Mouse (Mus musculus) spleen, adult 2 months (tissue): ENCODE results near the gene Tmem229b. TPM values are rescaled to one million over a fixed set of nuclear protein-coding genes. Genes with fewer than 3 reads are reported as not detected.
"Not testable (repeated sequence)": the region's sequence is repeated elsewhere in the genome, so short reads cannot be mapped to it uniquely, and the experiment has no call there.

Experiments used
- DNase-seq, 2 experiments: peaks; one replicate each; pipeline versions ENCODE4 v3.0.0 to v3.0.0-alpha.2; 2012 to 2021; ENCODE audit warnings: low spot score in 2 of 2, low read depth in 1 of 2
- H3K27ac ChIP-seq: fragments of 200-500 bp; 2 replicates; pipeline ENCODE4 v1.5.1; 2012; ENCODE audit warnings: low read length, inconsistent platforms; ENCODE audit not compliant: insufficient read depth
- H3K27me3 ChIP-seq: fragments of 200-500 bp; 2 replicates; pipeline ENCODE4 v1.6.1; 2012; ENCODE audit warnings: mild to moderate bottlenecking, moderate library complexity, low read length, inconsistent platforms; ENCODE audit not compliant: control insufficient read depth, insufficient read depth
- H3K36me3 ChIP-seq: fragments of 200-500 bp; 2 replicates; pipeline ENCODE4 v1.6.1; 2012; ENCODE audit warnings: mild to moderate bottlenecking, low read length, inconsistent platforms; ENCODE audit not compliant: control insufficient read depth, insufficient read depth
- H3K4me1 ChIP-seq: fragments of 200-500 bp; 2 replicates; pipeline ENCODE4 v1.6.1; 2011; ENCODE audit warnings: inconsistent platforms; ENCODE audit not compliant: control insufficient read depth, insufficient read depth, insufficient read length
- H3K4me3 ChIP-seq: fragments of 200-500 bp; 2 replicates; pipeline ENCODE4 v1.5.1; 2011; ENCODE audit warnings: mild to moderate bottlenecking, inconsistent platforms; ENCODE audit not compliant: insufficient read depth, insufficient read length; ENCODE audit errors: extremely low read depth
- CTCF ChIP-seq: fragments of 200-500 bp; IDR thresholded peaks from 2 replicates; pipeline ENCODE4 v1.5.1; 2011; ENCODE audit warnings: mild to moderate bottlenecking, inconsistent platforms; ENCODE audit not compliant: insufficient read depth, insufficient read length, insufficient replicate concordance; ENCODE audit errors: extremely low read depth
- POLR2A ChIP-seq: fragments of 200-500 bp; IDR thresholded peaks from 2 replicates; pipeline ENCODE4 v1.6.1; 2011; ENCODE audit warnings: low read depth, low read length, inconsistent platforms
- WGBS: fragments of 180-500 bp; shearing (Covaris S2); methylation state at CpG from one replicate; pipeline ENCODE4 v1.1.7; 2018; 5-methylcytosine and 5-hydroxymethylcytosine counted together
- polyA plus RNA-seq: library from polyadenylated mRNA; depleted of rRNA; stranded (reverse); fragments of >200 nt; gene quantifications from 2 replicates; pipeline ENCODE4 v1.2.3, GENCODE M21; 2012

Tmem229b gene
- polyA plus RNA-seq, 1 experiment = 41.6 TPM

DNA sequence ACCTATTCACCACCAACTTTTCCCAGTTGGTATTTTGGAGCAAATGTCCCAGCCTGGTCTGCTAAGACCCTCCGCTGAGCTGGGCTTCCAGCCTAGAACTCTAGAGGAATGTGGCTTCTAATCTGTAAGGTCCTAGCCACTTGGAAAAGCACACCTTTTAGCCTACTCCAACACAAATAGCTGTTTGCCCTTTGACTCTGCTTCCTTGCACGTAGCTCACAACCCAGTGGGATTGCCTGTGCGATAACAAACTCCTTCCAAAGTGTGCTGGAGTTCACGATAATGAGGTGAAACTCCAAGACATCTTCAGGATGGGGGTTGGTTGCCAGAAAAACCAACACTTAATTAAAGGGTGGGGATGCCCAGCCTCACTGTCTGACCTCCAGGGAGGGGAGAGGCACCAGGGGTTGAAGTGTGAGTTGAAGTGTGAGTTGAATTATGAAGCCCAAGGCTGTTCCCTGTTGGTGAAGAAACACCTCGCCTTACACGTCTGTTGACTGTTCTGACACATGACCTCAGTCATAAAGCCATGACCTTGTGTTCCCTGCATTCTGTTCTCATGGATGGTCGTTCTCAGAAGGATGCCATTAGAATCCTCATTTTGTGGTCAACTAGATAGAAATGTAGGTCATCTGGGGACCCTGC lies 67.9 kb downstream of the Tmem229b start:
- Histone ChIP-seq H3K27me3 (no peaks in the 10 kb centered on the region), H3K27ac (no peak overlapping the region), H3K4me3 (no peak overlapping the region), H3K4me1 (no peaks in the 10 kb centered on the region), H3K36me3 (no peaks in the 10 kb centered on the region)
- DNase-seq = no peak
- TF ChIP-seq POLR2A (no peak), CTCF (no peak)
- WGBS = 85% methylated on average over 7 of the region's 7 CpGs

DNA sequence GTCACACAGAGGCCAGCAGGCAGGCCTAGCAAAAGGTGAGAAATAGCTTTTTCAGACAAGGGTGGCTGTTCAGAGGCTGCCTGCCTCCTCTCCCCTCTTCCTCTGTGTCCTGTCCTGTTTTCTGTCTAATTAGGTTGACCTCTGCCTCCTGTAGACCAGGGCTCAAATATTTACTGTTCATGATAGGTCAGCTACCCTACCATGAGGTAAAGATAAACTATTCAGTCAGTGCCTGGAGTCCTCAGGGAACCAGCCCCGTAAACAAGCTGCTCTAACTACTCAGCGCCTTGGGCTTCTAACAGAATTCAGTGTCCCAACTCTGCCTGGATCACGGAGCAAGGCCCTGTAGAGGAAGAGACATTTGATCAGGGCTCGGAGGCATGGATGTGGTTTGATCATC lies 70.9 kb downstream of the Tmem229b start:
- no peak for TF ChIP-seq POLR2A
- no peak for TF ChIP-seq CTCF
- H3K27me3 ChIP-seq = no peaks in the 10 kb centered on the region
- H3K4me1 ChIP-seq = no peaks in the 10 kb centered on the region
- no peak overlapping the region for H3K27ac ChIP-seq
- 83% methylated on average over 4 of the region's 4 CpGs for WGBS
- DNase-seq = no peak
- H3K4me3 ChIP-seq = no peak overlapping the region
- no peaks in the 10 kb centered on the region for H3K36me3 ChIP-seq

DNA sequence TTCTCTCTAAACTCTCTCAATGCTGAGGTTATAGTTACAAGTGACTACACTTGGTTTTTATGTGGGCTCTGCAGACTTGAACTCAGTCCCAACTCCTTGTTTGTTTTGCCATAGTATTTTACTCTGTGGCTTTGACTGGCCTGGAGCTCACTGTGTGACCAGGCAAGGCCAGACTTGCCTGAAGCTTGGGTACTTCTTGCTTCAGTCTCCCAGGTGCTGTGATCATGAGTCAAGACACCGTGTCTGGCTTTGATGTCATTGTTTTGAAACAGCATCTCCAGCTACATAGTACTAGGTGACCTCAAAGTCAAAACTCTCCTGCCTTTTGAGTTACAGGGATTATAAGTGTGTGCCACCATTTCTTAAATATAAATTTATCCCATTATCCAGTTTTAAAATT lies 77.5 kb downstream of the Tmem229b start:
- 53% methylated on average over 1 of the region's 1 CpGs for WGBS
- Histone ChIP-seq H3K4me3 (no peak overlapping the region), H3K27me3 (no peaks in the 10 kb centered on the region), H3K4me1 (no peaks in the 10 kb centered on the region), H3K27ac (no peak overlapping the region), H3K36me3 (no peaks in the 10 kb centered on the region)
- TF ChIP-seq POLR2A = no peak
- TF ChIP-seq CTCF = no peak
- no peak for DNase-seq

DNA sequence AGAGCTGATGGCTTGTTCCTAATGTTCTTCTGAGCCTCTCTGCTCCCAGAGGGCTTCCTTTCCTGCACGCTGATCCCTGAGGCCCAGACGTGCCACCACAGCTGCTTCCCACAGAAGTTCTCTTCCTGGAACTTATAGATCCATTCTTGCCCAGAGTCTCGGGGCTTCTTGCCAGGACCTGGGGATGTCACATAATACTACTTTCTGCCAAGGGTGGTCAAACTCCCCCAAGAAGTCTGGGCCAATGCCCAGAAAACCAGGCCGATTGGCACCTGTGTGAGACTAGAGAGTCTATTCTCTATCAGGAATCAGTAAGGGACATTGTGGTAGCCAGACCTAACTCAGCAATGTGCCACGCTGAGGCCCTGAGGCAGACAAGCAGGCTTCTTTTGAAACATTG lies 80.1 kb downstream of the Tmem229b start:
- TF ChIP-seq CTCF (no peak), POLR2A (no peak)
- 75% methylated on average over 5 of the region's 5 CpGs for WGBS

DNA sequence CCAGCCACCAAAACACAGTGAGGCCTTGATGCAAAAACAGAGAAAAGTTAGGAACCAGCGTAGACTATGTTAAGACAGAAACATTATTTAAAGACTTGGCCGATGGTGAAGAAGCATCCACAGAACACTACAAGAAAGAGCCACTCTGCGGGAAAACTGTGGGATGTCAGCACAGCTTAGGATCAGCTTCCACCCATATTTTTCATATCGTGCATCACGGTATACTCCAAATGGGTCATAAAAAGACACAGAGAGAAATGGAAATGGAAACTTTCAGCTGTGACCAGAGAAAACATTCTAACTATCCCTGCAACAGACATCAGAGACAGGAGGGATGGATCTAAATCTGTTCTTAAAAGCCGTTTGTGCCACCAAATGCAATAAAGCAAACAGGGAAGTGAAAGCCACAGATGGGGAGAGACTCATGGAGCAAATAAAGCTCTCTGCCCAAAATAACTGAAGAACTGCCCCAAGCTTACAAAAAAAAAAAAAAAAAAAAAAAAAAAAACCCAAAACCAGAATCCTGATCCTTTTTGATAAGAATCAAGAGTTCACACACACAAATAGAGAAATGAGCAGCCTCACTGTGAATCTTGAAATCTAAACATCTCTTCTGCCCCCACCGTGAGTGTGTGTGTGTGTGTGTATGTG lies 83.8 kb downstream of the Tmem229b start:
- DNase-seq = peak in 1 of 2 experiments; percentile 29
- Histone ChIP-seq H3K4me3 (no peak overlapping the region), H3K4me1 (peaks cover 2% of the 10 kb centered on the region; the same call in 1 of the 2 replicates), H3K36me3 (no peaks in the 10 kb centered on the region), H3K27me3 (no peaks in the 10 kb centered on the region), H3K27ac (no peak overlapping the region)
- no peak; the same call in 1 of the 2 replicates for TF ChIP-seq POLR2A
- no peak for TF ChIP-seq CTCF
- WGBS = 28% methylated on average over 7 of the region's 7 CpGs

More for the DNA sequence above, 80.1 kb downstream of the Tmem229b start:
- DNase-seq = no peak
- Histone ChIP-seq H3K27me3 (no peaks in the 10 kb centered on the region), H3K27ac (no peak overlapping the region), H3K4me3 (no peak overlapping the region), H3K36me3 (no peaks in the 10 kb centered on the region), H3K4me1 (no peaks in the 10 kb centered on the region)

DNA sequence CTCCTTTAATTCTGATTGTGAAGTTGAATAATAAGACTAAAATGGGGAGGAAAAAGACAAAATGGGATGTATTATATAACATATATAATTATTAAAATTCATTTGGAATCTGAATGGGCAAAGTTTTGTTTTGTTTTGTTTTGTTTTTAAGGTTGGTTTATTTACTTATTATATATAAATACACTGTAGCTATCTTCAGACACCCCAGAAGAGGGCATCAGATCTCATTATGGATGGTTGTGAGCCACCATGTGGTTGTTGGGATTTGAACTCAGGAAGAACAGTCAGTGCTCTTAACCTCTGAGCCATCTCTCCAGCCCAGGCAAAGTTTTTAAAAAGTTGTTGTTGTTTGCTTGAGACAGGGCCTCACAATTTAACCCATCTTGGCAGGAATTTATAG lies 84.5 kb downstream of the Tmem229b start:
- not testable (repeated sequence) for H3K4me3 ChIP-seq, H3K27ac ChIP-seq

DNA sequence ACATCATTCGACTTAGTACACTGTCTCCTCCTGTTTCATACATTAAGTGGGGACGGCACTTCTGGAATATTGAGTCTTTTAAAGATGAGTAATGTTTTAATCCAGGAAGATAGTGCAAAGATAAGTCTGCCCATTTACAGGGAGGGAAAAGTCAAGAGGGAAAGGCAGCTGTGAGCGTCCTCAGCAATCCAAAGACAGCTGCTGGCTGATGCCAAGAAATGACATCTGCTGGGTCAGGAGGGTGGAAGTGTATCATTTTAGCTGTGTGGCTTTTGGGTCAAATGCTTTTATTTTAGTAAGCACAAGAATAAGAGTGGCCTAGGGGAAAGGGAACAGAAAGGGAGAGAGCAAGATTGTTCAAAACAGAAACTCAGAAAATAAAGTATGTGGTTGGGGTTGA lies 85.4 kb downstream of the Tmem229b start:
- 64% methylated on average over 3 of the region's 3 CpGs for WGBS
- peaks cover 2% of the 10 kb centered on the region; the same call in 1 of the 2 replicates for H3K4me1 ChIP-seq
- DNase-seq = no peak
- no peaks in the 10 kb centered on the region for H3K27me3 ChIP-seq
- no peak for TF ChIP-seq CTCF
- TF ChIP-seq POLR2A = no peak
- no peak overlapping the region for H3K27ac ChIP-seq
- no peak overlapping the region for H3K4me3 ChIP-seq
- H3K36me3 ChIP-seq = no peaks in the 10 kb centered on the region

More for the DNA sequence above, 84.5 kb downstream of the Tmem229b start:
- H3K36me3 ChIP-seq, H3K27me3 ChIP-seq, DNase-seq, H3K4me1 ChIP-seq: not testable (repeated sequence)
